Mouse (Mus musculus) embryonic facial prominence, embryonic 15.5 days (tissue): ENCODE data around the gene Usp48. TPM values are rescaled to one million over a fixed set of nuclear protein-coding genes. Genes with fewer than 3 reads are reported as not detected.

Source experiments
- ATAC-seq: fragments of 200-750 bp; cut with Nextera tagmentation; 2 replicates; pipeline ENCODE4 v1.8.0; 2017; ENCODE audit warnings: low read depth, moderate TSS enrichment; ENCODE audit not compliant: insufficient number of reproducible peaks, low FRiP score, low TSS enrichment
- H3K27ac ChIP-seq: fragments of 300-500 bp; sonication (generic); replicated peaks from 2 replicates; pipeline ENCODE4 v1.5.1; 2015; ENCODE audit warnings: mild to moderate bottlenecking, inconsistent platforms
- H3K27me3 ChIP-seq: fragments of 300-500 bp; sonication (generic); 2 replicates; pipeline ENCODE4 v1.6.1; 2015; ENCODE audit warnings: inconsistent platforms
- H3K36me3 ChIP-seq: fragments of 300-500 bp; sonication (generic); 2 replicates; pipeline ENCODE4 v1.6.1; 2015; ENCODE audit warnings: mild to moderate bottlenecking, inconsistent platforms
- H3K4me1 ChIP-seq: fragments of 300-500 bp; sonication (generic); 2 replicates; pipeline ENCODE4 v1.6.1; 2015; ENCODE audit warnings: inconsistent platforms
- H3K4me2 ChIP-seq: fragments of 300-500 bp; sonication (generic); replicated peaks from 2 replicates; pipeline ENCODE4 v1.6.1; 2015; ENCODE audit warnings: mild to moderate bottlenecking, inconsistent platforms
- H3K4me3 ChIP-seq: fragments of 300-500 bp; sonication (generic); replicated peaks from 2 replicates; pipeline ENCODE4 v1.5.1; 2015; ENCODE audit warnings: mild to moderate bottlenecking, inconsistent platforms
- H3K9ac ChIP-seq: fragments of 300-500 bp; sonication (generic); 2 replicates; pipeline ENCODE4 v1.6.1; 2015; ENCODE audit warnings: inconsistent platforms
- H3K9me3 ChIP-seq: fragments of 300-500 bp; sonication (generic); replicated peaks from 2 replicates; pipeline ENCODE4 v1.6.1; 2016; ENCODE audit warnings: inconsistent platforms
- whole genome bisulfite sequencing: fragments of 180-500 bp; shearing (Covaris S2); methylation state at CpG from one replicate; pipeline ENCODE4 v1.1.7; 2015; 5-methylcytosine and 5-hydroxymethylcytosine counted together
- polyA plus RNA-seq: library from polyadenylated mRNA; unstranded; fragments of >200 nt; fragmentation: Nextera tagmentation; extraction: Ambion mirVana; gene quantifications from 2 replicates; pipeline ENCODE4 v1.2.1, GENCODE M21; 2015

The Usp48 gene
- polyA plus RNA-seq, 1 experiment from 2014 or later: 71.4 TPM

- Histone ChIP-seq H3K27me3 (no peaks in the 10 kb centered on the region), H3K27ac (no peak overlapping the region), H3K9me3 (no peaks in the 10 kb centered on the region), H3K9ac (no peak overlapping the region), H3K4me1 (peaks cover 46% of the 10 kb centered on the region), H3K4me2 (no peak overlapping the region), H3K4me3 (no peak overlapping the region), H3K36me3 (0 out of 2 replicates have a peak, but pooled peaks cover under 1% of the 10 kb centered on the region)
- no peak for ATAC-seq
- WGBS: 63% methylated on average over 4 of the region's 4 CpGs
These were observed 69.9 kb downstream of the Usp48 start for GRCm38 (mm10) chr4:137663491-137663890.

GRCm38 (mm10) chr4:137664433-137664979 is 71.0 kb downstream of the Usp48 start, which contains the start of gene Rap1gap:
Gene Rap1gap, plus strand, starts transcription at chr4:137664726.
- H3K36me3 ChIP-seq: no peaks in the 10 kb centered on the region
- H3K4me2 ChIP-seq: peak within 1 kb of the TSS; percentile 95
- 0 out of 2 replicates have a peak, but pooled peaks have one; percentile 41 for ATAC-seq
- H3K9ac ChIP-seq: peak within 1 kb of the TSS; percentile 45
- under 1% methylated on average over 44 of the region's 44 CpGs for WGBS
- peak within 1 kb of the TSS; percentile 60 for H3K4me3 ChIP-seq
- H3K9me3 ChIP-seq: no peaks in the 10 kb centered on the region
- 0 out of 2 replicates have a peak within 1 kb of the TSS, but pooled peaks have one; percentile 17 for H3K27ac ChIP-seq
- H3K4me1 ChIP-seq: peaks cover 46% of the 10 kb centered on the region
- H3K27me3 ChIP-seq: no peaks in the 10 kb centered on the region

- H3K36me3 ChIP-seq: no peaks in the 10 kb centered on the region
- peak overlapping the region; percentile 95 for H3K4me2 ChIP-seq
- H3K27me3 ChIP-seq: no peaks in the 10 kb centered on the region
- H3K4me3 ChIP-seq: peak overlapping the region; percentile 60
- H3K27ac ChIP-seq: 0 out of 2 replicates have a peak overlapping the region, but pooled peaks have one; percentile 17
- ATAC-seq: 0 out of 2 replicates have a peak, but pooled peaks have one; percentile 1
- peaks cover 46% of the 10 kb centered on the region for H3K4me1 ChIP-seq
- peak overlapping the region; percentile 45; the same call in 1 of the 2 replicates for H3K9ac ChIP-seq
- no peaks in the 10 kb centered on the region for H3K9me3 ChIP-seq
- 14% methylated on average over 11 of the region's 15 CpGs for WGBS
These were observed 71.6 kb downstream of the Usp48 start for GRCm38 (mm10) chr4:137664980-137665675.

GRCm38 (mm10) chr4:137665791-137666190 is 72.2 kb downstream of the Usp48 start:
- Histone ChIP-seq H3K4me2 (no peak overlapping the region), H3K9me3 (no peaks in the 10 kb centered on the region), H3K4me1 (peaks cover 39% of the 10 kb centered on the region), H3K27me3 (no peaks in the 10 kb centered on the region), H3K36me3 (no peaks in the 10 kb centered on the region), H3K27ac (no peak overlapping the region), H3K4me3 (no peak overlapping the region), H3K9ac (no peak overlapping the region)
- WGBS: 86% methylated on average over 5 of the region's 5 CpGs
- ATAC-seq: no peak

- ATAC-seq: no peak
- peaks cover 37% of the 10 kb centered on the region for H3K4me1 ChIP-seq
- no peak overlapping the region for H3K4me2 ChIP-seq
- H3K9me3 ChIP-seq: no peaks in the 10 kb centered on the region
- no peak overlapping the region for H3K27ac ChIP-seq
- 65% methylated on average over 5 of the region's 5 CpGs for WGBS
- H3K36me3 ChIP-seq: no peaks in the 10 kb centered on the region
- no peak overlapping the region for H3K4me3 ChIP-seq
- H3K9ac ChIP-seq: no peak overlapping the region
- H3K27me3 ChIP-seq: no peaks in the 10 kb centered on the region
These were observed 72.9 kb downstream of the Usp48 start for GRCm38 (mm10) chr4:137666283-137666957.

- Histone ChIP-seq H3K4me2 (no peak overlapping the region), H3K9me3 (no peaks in the 10 kb centered on the region), H3K9ac (no peak overlapping the region), H3K4me1 (peaks cover 37% of the 10 kb centered on the region), H3K27me3 (no peaks in the 10 kb centered on the region; the same call in 1 of the 2 replicates), H3K4me3 (no peak overlapping the region), H3K27ac (no peak overlapping the region), H3K36me3 (no peaks in the 10 kb centered on the region)
- ATAC-seq: no peak
- 60% methylated on average over 8 of the region's 8 CpGs for WGBS
These were observed 73.4 kb downstream of the Usp48 start for GRCm38 (mm10) chr4:137666958-137667345.

- no peak overlapping the region for H3K27ac ChIP-seq
- no peak overlapping the region for H3K4me2 ChIP-seq
- no peaks in the 10 kb centered on the region for H3K36me3 ChIP-seq
- no peak overlapping the region for H3K9ac ChIP-seq
- WGBS: 58% methylated on average over 5 of the region's 5 CpGs
- peaks cover 3% of the 10 kb centered on the region for H3K27me3 ChIP-seq
- no peak for ATAC-seq
- H3K4me1 ChIP-seq: peaks cover 37% of the 10 kb centered on the region
- no peaks in the 10 kb centered on the region for H3K9me3 ChIP-seq
- H3K4me3 ChIP-seq: no peak overlapping the region
These were observed 74.2 kb downstream of the Usp48 start for GRCm38 (mm10) chr4:137667747-137668146.

GRCm38 (mm10) chr4:137671711-137672500 is 78.4 kb downstream of the Usp48 start:
- ATAC-seq: no peak

GRCm38 (mm10) chr4:137675566-137675965 is 82.0 kb downstream of the Usp48 start:
- Histone ChIP-seq H3K27ac (no peak overlapping the region), H3K4me3 (no peak overlapping the region), H3K9me3 (no peaks in the 10 kb centered on the region), H3K4me2 (no peak overlapping the region), H3K36me3 (no peaks in the 10 kb centered on the region), H3K9ac (no peak overlapping the region), H3K4me1 (peaks cover 26% of the 10 kb centered on the region), H3K27me3 (peaks cover 18% of the 10 kb centered on the region)
- 61% methylated on average over 7 of the region's 7 CpGs for WGBS
- ATAC-seq: no peak

More at GRCm38 (mm10) chr4:137671711-137672500, 78.4 kb downstream of the Usp48 start:
- no peak overlapping the region for H3K4me3 ChIP-seq
- WGBS: 61% methylated on average over 13 of the region's 13 CpGs
- H3K27me3 ChIP-seq: peaks cover 3% of the 10 kb centered on the region
- no peak overlapping the region for H3K4me2 ChIP-seq
- no peak overlapping the region for H3K9ac ChIP-seq
- no peaks in the 10 kb centered on the region for H3K36me3 ChIP-seq
- no peak overlapping the region for H3K27ac ChIP-seq
- H3K4me1 ChIP-seq: peaks cover 21% of the 10 kb centered on the region
- H3K9me3 ChIP-seq: no peaks in the 10 kb centered on the region

GRCm38 (mm10) chr4:137676057-137676456 is 82.5 kb downstream of the Usp48 start:
- Histone ChIP-seq H3K9me3 (no peaks in the 10 kb centered on the region), H3K36me3 (no peaks in the 10 kb centered on the region), H3K4me3 (no peak overlapping the region), H3K4me2 (no peak overlapping the region), H3K27ac (no peak overlapping the region), H3K27me3 (peaks cover 22% of the 10 kb centered on the region), H3K9ac (no peak overlapping the region), H3K4me1 (peaks cover 29% of the 10 kb centered on the region)
- WGBS: 7% methylated on average over 11 of the region's 11 CpGs
- ATAC-seq: no peak
